Mouse (Mus musculus) midbrain, embryonic 16.5 days (tissue): ENCODE results near the gene Nr2e3. TPM values are rescaled to one million over a fixed set of nuclear protein-coding genes. Genes with fewer than 3 reads are reported as not detected.
"Not testable (repeated sequence)": the region's sequence is repeated elsewhere in the genome, so short reads cannot be mapped to it uniquely, and the experiment has no call there.

Experiments used
- ATAC-seq: fragments of 200-750 bp; cut with Nextera tagmentation; 2 replicates; pipeline ENCODE4 v1.8.0; 2017; ENCODE audit warnings: moderate TSS enrichment
- H3K27ac ChIP-seq: fragments of 300-500 bp; sonication (generic); 2 replicates; pipeline ENCODE4 v1.5.1; 2014; ENCODE audit warnings: mild to moderate bottlenecking, low read length, mixed read lengths
- H3K27me3 ChIP-seq: fragments of 300-500 bp; sonication (generic); 2 replicates; pipeline ENCODE4 v1.6.1; 2014; ENCODE audit warnings: low read depth, low read length, mixed read lengths; ENCODE audit not compliant: control insufficient read depth, insufficient read depth
- H3K36me3 ChIP-seq: fragments of 300-500 bp; sonication (generic); 2 replicates; pipeline ENCODE4 v1.6.1; 2014; ENCODE audit warnings: mild to moderate bottlenecking, low read length, moderate library complexity, mixed read lengths; ENCODE audit not compliant: control insufficient read depth, insufficient read depth
- H3K4me1 ChIP-seq: fragments of 300-500 bp; sonication (generic); 2 replicates; pipeline ENCODE4 v1.6.1; 2014; ENCODE audit warnings: mild to moderate bottlenecking, low read length, mixed read lengths; ENCODE audit not compliant: control insufficient read depth, insufficient read depth
- H3K4me2 ChIP-seq: fragments of 300-500 bp; sonication (generic); 2 replicates; pipeline ENCODE4 v1.6.1; 2014; ENCODE audit warnings: mild to moderate bottlenecking, low read length, mixed read lengths
- H3K4me3 ChIP-seq: fragments of 300-500 bp; sonication (generic); 2 replicates; pipeline ENCODE4 v1.5.1; 2014; ENCODE audit warnings: low read depth, mild to moderate bottlenecking, low read length, moderate library complexity, mixed read lengths
- H3K9ac ChIP-seq: fragments of 300-500 bp; sonication (generic); 2 replicates; pipeline ENCODE4 v1.6.1; 2014; ENCODE audit warnings: low read depth, low read length, mixed read lengths
- H3K9me3 ChIP-seq: fragments of 300-500 bp; sonication (generic); replicated peaks from 2 replicates; pipeline ENCODE4 v1.6.1; 2014; ENCODE audit warnings: mild to moderate bottlenecking, low read length, mixed read lengths; ENCODE audit not compliant: control insufficient read depth, poor library complexity, severe bottlenecking
- WGBS: fragments of 180-500 bp; shearing (Covaris S2); extraction: QIAGEN DNeasy Blood & Tissue Kit; methylation state at CpG from one replicate; pipeline ENCODE4 v1.1.7; 2014; 5-methylcytosine and 5-hydroxymethylcytosine counted together
- polyA plus RNA-seq: library from polyadenylated mRNA; unstranded; fragments of >200 nt; fragmentation: Nextera tagmentation; extraction: Ambion mirVana; gene quantifications from 2 replicates; pipeline ENCODE4 v1.2.1, GENCODE M21; 2015

Gene Nr2e3
- polyA plus RNA-seq, 1 experiment from 2014 or later: not detected

GRCm38 (mm10) chr9:59971263-59971662 is 10.8 kb upstream of the Nr2e3 start:
- Histone ChIP-seq H3K36me3 (no peaks in the 10 kb centered on the region), H3K4me3 (no peak overlapping the region), H3K4me2 (no peak overlapping the region), H3K27me3 (no peaks in the 10 kb centered on the region), H3K27ac (no peak overlapping the region), H3K9ac (no peak overlapping the region), H3K9me3 (no peaks in the 10 kb centered on the region), H3K4me1 (no peaks in the 10 kb centered on the region)
- ATAC-seq: no peak
- 66% methylated on average over 4 of the region's 4 CpGs for WGBS

DNA sequence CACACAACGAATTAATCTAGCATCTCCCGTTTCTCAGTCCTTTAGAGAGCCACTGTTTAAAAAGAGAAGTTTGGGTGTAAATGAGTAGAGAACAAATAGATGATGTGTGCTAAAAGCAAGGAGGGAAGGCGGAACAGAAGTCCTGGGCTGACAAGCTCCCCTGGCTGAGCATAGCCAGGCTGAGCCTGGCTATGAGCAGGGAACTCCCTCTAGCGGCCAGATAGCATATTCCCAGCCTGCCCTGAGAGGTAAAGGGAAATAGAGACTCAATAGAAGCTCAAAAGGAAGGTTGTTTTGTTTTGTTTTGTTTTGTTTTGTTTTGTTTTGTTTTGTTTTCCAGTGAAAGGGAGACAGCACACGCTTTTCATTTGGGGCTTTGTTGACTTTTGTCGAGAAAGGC is 8.9 kb upstream of the Nr2e3 start:
- peak; percentile 67; the same call in 1 of the 2 replicates for ATAC-seq

DNA sequence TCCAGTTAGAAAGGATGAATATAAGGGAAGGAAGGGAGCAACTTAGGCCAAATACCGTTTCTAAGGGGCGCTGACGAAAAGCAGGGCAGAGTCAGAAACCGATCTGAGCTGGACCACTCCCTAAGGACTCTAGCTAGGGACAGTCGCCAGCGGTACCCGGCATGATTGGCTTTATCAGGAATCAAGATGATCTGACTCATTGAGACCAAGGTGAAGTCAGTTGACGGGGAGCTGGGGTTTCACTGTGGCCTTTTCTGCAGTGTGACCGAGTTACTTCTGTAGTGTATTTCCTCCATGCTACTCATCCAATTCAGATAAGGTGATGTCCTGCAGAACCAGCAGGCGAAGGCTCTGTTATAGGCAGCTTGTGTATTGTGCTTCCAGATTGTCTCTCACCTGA is 4.6 kb upstream of the Nr2e3 start:
- Histone ChIP-seq H3K27ac (no peak overlapping the region), H3K36me3 (no peaks in the 10 kb centered on the region), H3K4me2 (no peak overlapping the region), H3K4me1 (no peaks in the 10 kb centered on the region), H3K9me3 (no peaks in the 10 kb centered on the region), H3K27me3 (no peaks in the 10 kb centered on the region), H3K4me3 (no peak overlapping the region), H3K9ac (no peak overlapping the region)
- ATAC-seq: no peak
- WGBS: 89% methylated on average over 10 of the region's 10 CpGs

More for the DNA sequence above, 8.9 kb upstream of the Nr2e3 start:
- H3K27ac ChIP-seq: no peak overlapping the region
- no peaks in the 10 kb centered on the region for H3K9me3 ChIP-seq
- H3K4me3 ChIP-seq: no peak overlapping the region
- H3K4me2 ChIP-seq: no peak overlapping the region
- H3K36me3 ChIP-seq: no peaks in the 10 kb centered on the region
- H3K27me3 ChIP-seq: no peaks in the 10 kb centered on the region
- WGBS: 23% methylated on average over 6 of the region's 6 CpGs
- no peak overlapping the region for H3K9ac ChIP-seq
- H3K4me1 ChIP-seq: no peaks in the 10 kb centered on the region

DNA sequence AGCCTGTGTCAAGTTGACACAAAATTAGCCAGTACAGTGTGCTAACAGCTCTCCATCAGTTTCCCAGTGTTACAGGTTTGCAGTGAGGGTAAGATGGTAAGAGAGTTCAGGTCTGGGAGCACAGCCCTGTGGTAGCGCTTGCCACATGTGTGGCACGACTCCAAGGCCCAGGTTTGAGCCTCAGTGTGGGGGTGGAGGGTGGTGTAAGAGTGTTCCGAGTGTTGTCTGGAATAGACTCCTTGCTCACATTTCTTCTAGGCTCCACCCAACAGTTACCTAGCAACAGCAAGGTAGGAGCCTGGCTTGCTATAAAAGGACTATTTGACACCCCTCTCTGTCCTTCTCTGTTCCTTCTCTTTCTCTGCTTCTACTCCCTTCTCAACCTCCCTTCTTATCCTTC is 3.9 kb upstream of the Nr2e3 start:
- H3K4me3 ChIP-seq: no peak overlapping the region
- H3K4me1 ChIP-seq: no peaks in the 10 kb centered on the region
- H3K9me3 ChIP-seq: no peaks in the 10 kb centered on the region
- H3K27ac ChIP-seq: no peak overlapping the region
- no peaks in the 10 kb centered on the region for H3K36me3 ChIP-seq
- WGBS: 58% methylated on average over 3 of the region's 3 CpGs
- no peak overlapping the region for H3K9ac ChIP-seq
- ATAC-seq: no peak
- H3K4me2 ChIP-seq: no peak overlapping the region
- no peaks in the 10 kb centered on the region for H3K27me3 ChIP-seq

DNA sequence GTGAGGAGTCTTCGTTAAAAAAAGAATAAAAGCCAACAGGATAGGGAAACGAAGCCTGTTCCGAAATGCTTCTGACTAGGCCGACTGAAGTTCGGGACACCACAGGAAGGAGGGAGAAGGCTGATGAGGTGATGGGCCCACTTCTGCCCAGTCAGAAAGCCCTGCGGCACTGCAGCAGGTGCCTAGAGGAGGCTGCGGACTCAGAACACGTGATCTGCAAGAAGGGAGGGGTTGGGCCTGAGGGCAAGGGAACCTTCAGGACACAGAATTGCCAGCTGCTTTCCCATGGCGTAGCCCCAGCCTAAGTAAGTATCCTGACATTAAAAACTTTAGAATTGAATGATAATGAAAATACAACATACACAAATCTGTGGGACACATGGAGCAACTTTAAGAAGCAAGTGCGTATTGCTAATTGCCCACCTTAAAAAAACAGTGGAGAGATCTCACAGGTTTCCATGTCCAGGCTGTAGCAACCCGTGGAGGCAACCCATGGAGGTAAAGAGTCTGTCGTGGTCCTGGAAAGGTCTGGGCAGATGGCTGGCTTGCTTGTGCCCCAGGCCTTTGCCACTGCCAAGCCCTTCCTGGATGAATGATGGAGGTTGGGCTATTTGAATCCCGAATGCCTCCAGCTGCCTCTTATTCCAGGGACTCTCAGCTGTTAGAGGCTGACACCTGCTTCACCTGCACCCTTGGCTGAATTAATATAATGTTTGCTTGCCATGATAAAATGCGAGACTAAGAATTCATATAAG is 919 bp upstream of the Nr2e3 start:
- 55% methylated on average over 14 of the region's 14 CpGs for WGBS
- no peak overlapping the region for H3K4me3 ChIP-seq
- H3K27me3 ChIP-seq: no peaks in the 10 kb centered on the region

DNA sequence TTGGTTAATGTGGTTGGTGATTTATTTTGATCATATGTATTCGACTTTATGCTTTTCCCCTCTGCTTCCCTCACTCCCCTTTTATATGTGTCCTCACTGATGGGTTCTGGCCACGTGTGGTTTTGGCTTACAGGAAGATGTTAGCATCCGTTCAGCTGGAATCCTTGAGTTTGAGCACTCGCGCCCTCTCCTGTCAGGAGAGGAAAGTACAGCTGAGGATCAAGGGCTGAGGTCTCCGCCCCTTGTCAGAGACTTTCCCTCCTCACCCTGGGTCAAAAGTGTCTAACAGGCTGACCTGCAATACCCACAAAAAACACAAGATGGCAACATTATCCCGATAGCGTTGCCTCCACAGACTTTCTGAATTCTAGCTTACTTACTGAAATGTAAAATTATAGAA is 1.2 kb downstream of the Nr2e3 start:
- Histone ChIP-seq H3K36me3 (no peaks in the 10 kb centered on the region), H3K27me3 (no peaks in the 10 kb centered on the region), H3K9ac (no peak overlapping the region), H3K4me3 (no peak overlapping the region), H3K4me1 (no peaks in the 10 kb centered on the region), H3K4me2 (no peak overlapping the region), H3K27ac (no peak overlapping the region), H3K9me3 (no peaks in the 10 kb centered on the region)
- 3% methylated on average over 8 of the region's 8 CpGs for WGBS
- ATAC-seq: peak; percentile 48; the same call in 1 of the 2 replicates

More for the DNA sequence above, 919 bp upstream of the Nr2e3 start:
- Histone ChIP-seq H3K4me2 (no peak overlapping the region), H3K4me1 (no peaks in the 10 kb centered on the region), H3K9ac (no peak overlapping the region), H3K27ac (no peak overlapping the region), H3K9me3 (no peaks in the 10 kb centered on the region), H3K36me3 (no peaks in the 10 kb centered on the region)
- no peak for ATAC-seq

- ATAC-seq, H3K4me2 ChIP-seq, H3K4me1 ChIP-seq, H3K27ac ChIP-seq, H3K36me3 ChIP-seq, H3K9me3 ChIP-seq, H3K4me3 ChIP-seq, H3K27me3 ChIP-seq, H3K9ac ChIP-seq: not testable (repeated sequence)
- WGBS: 79% methylated on average over 1 of the region's 1 CpGs
Observed at GRCm38 (mm10) chr9:59958115-59958514, 2.3 kb downstream of the Nr2e3 start.

DNA sequence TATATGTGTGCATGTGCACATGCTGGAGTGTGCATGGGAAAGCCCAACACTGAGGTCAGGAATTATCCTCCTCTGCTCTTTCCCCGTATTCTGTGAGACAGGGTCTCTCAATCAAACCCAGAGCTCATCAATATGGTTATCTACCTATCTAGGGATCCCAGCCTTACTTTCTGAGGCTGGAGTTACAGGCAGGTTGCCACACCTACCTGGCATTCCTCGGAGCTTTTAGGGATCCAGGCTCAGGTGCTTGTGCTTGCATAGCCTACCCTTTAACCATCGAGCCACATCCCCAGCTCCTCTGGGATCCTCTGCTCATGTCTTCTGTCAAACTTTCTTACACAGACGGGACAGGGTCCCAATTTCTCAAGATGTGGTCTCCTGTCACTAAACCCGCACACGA is 4.0 kb downstream of the Nr2e3 start:
- Histone ChIP-seq H3K4me3 (no peak overlapping the region), H3K36me3 (no peaks in the 10 kb centered on the region), H3K4me2 (no peak overlapping the region), H3K9ac (no peak overlapping the region), H3K27ac (no peak overlapping the region), H3K4me1 (no peaks in the 10 kb centered on the region), H3K27me3 (no peaks in the 10 kb centered on the region), H3K9me3 (no peaks in the 10 kb centered on the region)
- WGBS: 46% methylated on average over 6 of the region's 6 CpGs
- ATAC-seq: no peak

- Histone ChIP-seq H3K4me3 (no peak overlapping the region), H3K4me1 (no peaks in the 10 kb centered on the region), H3K27me3 (no peaks in the 10 kb centered on the region), H3K9me3 (no peaks in the 10 kb centered on the region), H3K36me3 (no peaks in the 10 kb centered on the region), H3K27ac (no peak overlapping the region), H3K9ac (no peak overlapping the region), H3K4me2 (no peak overlapping the region)
- WGBS: 78% methylated on average over 6 of the region's 6 CpGs
- no peak for ATAC-seq
Observed at GRCm38 (mm10) chr9:59955692-59956091, 4.8 kb downstream of the Nr2e3 start.
